Mouse (Mus musculus): Measurements from ENCODE around the gene Sepsecs. TPM values are rescaled to one million over a fixed set of nuclear protein-coding genes. Genes with fewer than 3 reads are reported as not detected.

Sepsecs gene
- total RNA-seq, 2 experiments from 2014 or later: 14.8 to 16.2 TPM

DNA sequence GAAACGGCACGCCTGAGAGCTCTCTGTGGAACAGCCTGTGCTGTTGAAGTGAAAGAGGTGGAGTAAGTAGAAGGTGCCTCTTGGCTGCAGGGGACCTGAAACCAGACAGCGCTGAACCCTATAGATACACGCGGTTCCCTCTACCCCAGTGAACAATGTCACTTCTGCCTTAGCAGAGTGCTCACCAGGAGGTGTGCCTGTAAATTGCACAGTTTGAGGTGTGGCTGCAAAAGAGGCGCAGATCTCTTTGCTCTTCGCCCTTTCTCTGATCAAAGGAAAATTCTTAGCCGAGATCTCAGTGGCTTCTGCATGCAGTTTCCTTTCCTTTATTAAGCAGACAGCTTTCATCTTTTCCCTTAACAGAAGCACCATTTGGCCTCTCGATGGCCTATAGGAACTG, 54.1 kb downstream of the Sepsecs start:
- no peak for ATAC-seq (replicated peaks; ENCODE audit: low FRiP score, low TSS enrichment, poor library complexity, severe bottlenecking)

DNA sequence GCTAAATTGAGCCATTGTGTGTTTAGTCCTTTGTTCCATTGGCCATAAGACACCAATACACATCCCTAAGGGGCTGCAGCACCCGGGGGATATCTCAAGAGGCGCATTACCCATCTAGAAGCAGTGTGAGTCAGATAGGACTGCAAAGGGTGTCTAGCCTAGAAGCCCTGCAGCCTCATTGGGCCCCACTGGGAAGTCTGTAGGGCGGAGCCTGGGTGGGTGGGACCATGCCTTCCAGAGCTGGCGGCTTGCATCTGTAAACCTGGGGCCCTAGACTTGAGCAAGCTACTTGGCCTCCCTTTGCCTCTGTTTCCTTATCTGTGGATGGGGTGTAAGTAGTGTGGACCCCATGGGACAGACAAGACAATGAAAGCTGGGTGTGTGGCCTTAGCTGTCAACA, 54.8 kb downstream of the Sepsecs start:
- no peak for ATAC-seq (replicated peaks; ENCODE audit: low FRiP score, low TSS enrichment, poor library complexity, severe bottlenecking)

DNA sequence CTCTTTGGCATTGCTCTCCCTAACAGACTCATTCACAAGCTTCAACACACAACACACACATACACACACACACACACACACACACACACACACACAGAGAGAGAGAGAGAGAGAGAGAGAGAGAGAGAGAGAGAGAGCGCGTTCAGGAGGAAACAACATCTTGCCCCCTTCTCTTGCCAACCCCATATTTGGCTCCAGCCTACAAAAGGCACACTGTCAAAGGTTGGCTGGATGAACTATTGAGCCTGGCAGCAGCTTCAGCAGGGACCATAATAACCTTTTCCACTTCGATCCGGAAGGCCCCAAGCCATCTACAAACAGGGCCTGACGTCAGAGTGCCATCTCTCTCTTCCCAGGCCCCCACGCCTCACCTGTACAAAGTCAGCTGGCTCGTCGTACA, 56.7 kb downstream of the Sepsecs start:
- ATAC-seq (replicated peaks; ENCODE audit: low FRiP score, low TSS enrichment, poor library complexity, severe bottlenecking): no peak

DNA sequence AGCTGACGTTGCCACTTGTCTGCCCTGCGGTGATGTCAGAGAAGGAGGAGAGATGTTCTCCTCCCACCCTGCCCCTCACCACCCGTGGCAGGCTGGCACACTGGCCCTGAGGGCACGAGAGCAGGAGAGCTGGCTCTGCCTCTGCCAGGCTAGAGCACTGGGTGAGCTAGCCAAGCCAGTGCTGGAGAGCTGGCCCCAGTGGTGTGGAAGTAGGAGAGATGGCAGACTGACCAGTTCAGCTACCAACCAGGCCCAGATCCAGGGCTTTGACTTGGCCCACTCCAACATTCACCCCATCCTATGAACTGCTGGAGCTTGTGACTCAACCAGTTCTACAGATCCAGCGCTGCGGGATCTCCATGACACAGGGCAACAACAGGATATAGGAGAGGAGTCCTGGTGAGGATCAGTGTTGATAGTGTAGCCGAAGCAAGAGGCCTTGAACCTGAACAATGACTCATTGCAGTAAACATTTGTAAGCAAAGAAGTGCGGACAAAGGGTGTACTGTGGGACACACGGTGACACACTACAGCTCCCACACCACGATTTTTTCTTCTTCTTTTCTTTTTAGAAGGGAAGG, 58.1 kb downstream of the Sepsecs start:
- ATAC-seq (replicated peaks; ENCODE audit: low FRiP score, low TSS enrichment, poor library complexity, severe bottlenecking): no peak

DNA sequence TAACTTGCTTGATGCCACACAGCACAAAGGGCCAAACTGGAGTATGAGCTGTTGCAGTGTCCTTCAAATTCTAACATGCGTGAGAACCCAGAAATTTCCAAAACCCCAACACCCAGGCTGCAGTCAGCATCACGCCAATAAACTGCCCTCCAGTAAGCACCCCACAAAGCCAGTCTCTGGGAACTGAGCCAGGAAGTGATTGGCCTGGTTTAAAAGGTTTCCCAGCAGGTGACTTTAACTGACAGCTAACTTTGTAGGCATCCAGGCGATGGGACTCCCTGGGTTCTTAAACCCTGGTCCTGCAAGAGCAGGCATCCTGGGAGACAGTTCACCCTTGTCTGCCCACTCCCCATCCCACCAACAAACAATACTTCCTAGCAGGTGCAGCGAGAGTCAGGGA, 59.2 kb downstream of the Sepsecs start:
- no peak for ATAC-seq (replicated peaks; ENCODE audit: low FRiP score, low TSS enrichment, poor library complexity, severe bottlenecking)

DNA sequence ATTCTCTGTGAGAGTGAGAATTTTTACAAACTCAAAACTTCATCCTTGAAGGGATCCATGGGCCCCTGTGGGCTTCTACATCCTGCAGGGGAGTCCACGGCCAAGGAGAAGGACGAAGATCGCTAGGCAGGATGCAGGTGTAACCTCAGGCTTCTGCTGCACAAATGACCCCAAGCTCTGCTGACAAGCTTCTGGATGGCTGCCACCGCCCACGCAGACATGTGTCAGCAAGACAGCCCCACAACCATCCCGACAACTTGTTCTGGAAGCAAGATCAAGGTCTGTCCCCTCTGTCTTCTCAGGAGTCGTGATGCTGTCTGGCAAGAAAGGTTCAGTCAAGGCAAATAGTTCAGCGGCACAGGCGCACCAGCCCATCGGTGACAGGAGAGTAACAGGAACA, 59.8 kb downstream of the Sepsecs start:
- ATAC-seq (replicated peaks; ENCODE audit: low FRiP score, low TSS enrichment, poor library complexity, severe bottlenecking): no peak

DNA sequence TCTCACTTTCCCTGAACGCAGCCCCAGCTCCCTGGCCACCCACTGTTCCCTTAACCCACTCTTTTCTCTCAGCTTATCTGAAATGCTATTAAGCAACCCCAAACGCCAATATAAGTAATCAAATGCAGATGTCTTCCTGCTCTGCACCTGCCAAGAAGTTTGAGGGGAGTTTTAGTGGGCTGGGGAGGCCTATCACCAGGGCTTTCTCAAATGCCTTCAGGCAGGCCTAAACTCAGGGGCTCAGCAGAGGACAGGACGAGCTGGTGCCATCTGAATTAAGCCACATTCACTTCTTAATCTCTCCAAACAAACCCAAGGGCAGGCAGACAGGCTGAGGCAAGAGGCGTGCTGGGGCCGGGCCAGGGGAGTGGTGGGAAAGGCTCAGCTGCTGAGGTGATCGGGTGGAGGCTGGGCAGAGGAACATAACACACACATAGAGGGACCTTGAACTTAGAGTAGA, 64.9 kb downstream of the Sepsecs start:
- ATAC-seq (replicated peaks; ENCODE audit: low FRiP score, low TSS enrichment, poor library complexity, severe bottlenecking): no peak

DNA sequence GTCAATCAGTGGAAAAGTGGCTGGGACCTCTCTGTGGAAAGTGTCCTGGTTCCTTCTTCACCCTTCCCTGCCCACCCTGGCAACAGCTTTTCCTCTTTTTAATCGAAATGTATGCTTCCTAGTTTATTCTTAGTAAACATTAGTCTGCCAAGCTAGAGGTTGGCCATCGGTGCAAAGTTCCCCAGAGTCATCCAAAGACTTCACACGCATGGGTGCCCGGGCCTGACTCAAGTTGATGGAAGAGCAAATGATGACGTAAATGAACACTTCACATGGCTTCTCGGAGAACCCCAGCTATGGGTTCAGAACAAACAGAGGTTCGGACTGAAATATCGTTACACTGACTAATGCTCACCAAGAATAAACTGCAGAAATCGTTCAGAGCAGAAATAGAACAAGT, 78.9 kb downstream of the Sepsecs start:
- no peak for ATAC-seq (replicated peaks; ENCODE audit: low FRiP score, low TSS enrichment, poor library complexity, severe bottlenecking)

Other genes with a start within 250 kb of the Sepsecs start
- 0.47 TPM in 1 of 2 replicates, not detected in the other for gene Ccdc149, start 198.2 kb downstream of the Sepsecs start, total RNA-seq (2014; fragmentation: Nextera tagmentation)
- gene Ccdc149, start 198.2 kb downstream of the Sepsecs start, total RNA-seq (2017): 0.04 and 0.75 TPM in 2 replicates
- gene Lgi2, start 103.2 kb downstream of the Sepsecs start, total RNA-seq (2014; fragmentation: Nextera tagmentation): not detected in 2 replicates
- not detected in 2 replicates for gene Lgi2, start 103.2 kb downstream of the Sepsecs start, total RNA-seq (2017)
- gene Pi4k2b, start 71.9 kb upstream of the Sepsecs start, total RNA-seq (2014; fragmentation: Nextera tagmentation): 19.1 and 37.3 TPM in 2 replicates
- gene Pi4k2b, start 71.9 kb upstream of the Sepsecs start, total RNA-seq (2017): 32.0 and 32.1 TPM in 2 replicates
- 24.3 and 28.1 TPM in 2 replicates for gene Zcchc4, start 105.7 kb upstream of the Sepsecs start, total RNA-seq (2014; fragmentation: Nextera tagmentation)
- gene Zcchc4, start 105.7 kb upstream of the Sepsecs start, total RNA-seq (2017): 17.6 and 21.2 TPM in 2 replicates
- gene Anapc4, start 164.3 kb upstream of the Sepsecs start, total RNA-seq (2014; fragmentation: Nextera tagmentation): 63.6 and 64.2 TPM in 2 replicates
- gene Anapc4, start 164.3 kb upstream of the Sepsecs start, total RNA-seq (2017): 70.9 and 115 TPM in 2 replicates